Mouse (Mus musculus) heart, adult 2 months (tissue): Measurements from ENCODE around the gene Mpdu1. TPM values are rescaled to one million over a fixed set of nuclear protein-coding genes. Genes with fewer than 3 reads are reported as not detected.
"Not testable (repeated sequence)": the region's sequence is repeated elsewhere in the genome, so short reads cannot be mapped to it uniquely, and the experiment has no call there.

Source experiments
- DNase-seq, 2 experiments: peaks; one replicate each; pipeline ENCODE4 v3.0.0; 2021
- H3K27ac ChIP-seq: fragments of 200-600 bp; 2 replicates; pipeline ENCODE4 v1.8.1; 2022
- H3K27me3 ChIP-seq: fragments of 200-500 bp; 2 replicates; pipeline ENCODE4 v1.6.1; 2012; ENCODE audit warnings: mild to moderate bottlenecking, low read length, inconsistent platforms, mixed read lengths; ENCODE audit not compliant: control insufficient read depth, insufficient read depth
- H3K36me3 ChIP-seq: fragments of 200-500 bp; 2 replicates; pipeline ENCODE4 v1.6.1; 2012; ENCODE audit warnings: low read length, inconsistent platforms; ENCODE audit not compliant: control insufficient read depth, insufficient read depth
- H3K4me1 ChIP-seq: fragments of 200-500 bp; 2 replicates; pipeline ENCODE4 v1.6.1; 2011; ENCODE audit warnings: low read length; ENCODE audit not compliant: control insufficient read depth, insufficient read depth
- H3K4me3 ChIP-seq: fragments of 200-600 bp; 2 replicates; pipeline ENCODE4 v1.8.1; 2022
- H3K79me2 ChIP-seq: fragments of 200-500 bp; replicated peaks from 2 replicates; pipeline ENCODE4 v1.6.1; 2012; ENCODE audit warnings: mild to moderate bottlenecking, inconsistent platforms, low read length, moderate library complexity, mixed read lengths; ENCODE audit not compliant: control insufficient read depth, insufficient read depth
- H3K9ac ChIP-seq: fragments of 200-500 bp; 2 replicates; pipeline ENCODE4 v1.6.1; 2012; ENCODE audit warnings: low read depth, mild to moderate bottlenecking, control low read depth, inconsistent platforms, low read length, mixed read lengths
- CTCF ChIP-seq: fragments of 200-600 bp; IDR thresholded peaks from 2 replicates; pipeline ENCODE4 v1.8.1; 2022; ENCODE audit warnings: antibody characterized with exemption, mild to moderate bottlenecking, moderate library complexity
- EP300 ChIP-seq: fragments of 200-500 bp; IDR thresholded peaks from 2 replicates; pipeline ENCODE4 v1.6.1; 2011; ENCODE audit warnings: low read depth, low read length, control low read depth; ENCODE audit not compliant: insufficient read depth
- POLR2A ChIP-seq: fragments of 200-500 bp; IDR thresholded peaks from 2 replicates; pipeline ENCODE4 v1.6.1; 2011; ENCODE audit warnings: mild to moderate bottlenecking, low read depth, low read length, control low read depth; ENCODE audit not compliant: insufficient read depth
- WGBS: fragments of 180-500 bp; shearing (Covaris S2); methylation state at CpG from one replicate; pipeline ENCODE4 v1.1.7; 2018; 5-methylcytosine and 5-hydroxymethylcytosine counted together
- intact Hi-C: fragments of 180-260 bp; cut with DNase I; formaldehyde crosslinking; loops from one replicate; pipeline ENCODE4 v1.15.1; 2025
- polyA plus RNA-seq: library from polyadenylated mRNA; depleted of rRNA; stranded (reverse); fragments of >200 nt; gene quantifications from 2 replicates; pipeline ENCODE4 v1.2.3, GENCODE M21; 2012
- total RNA-seq, 2 experiments: library from RNA; stranded (reverse); gene quantifications; 2 replicates each; pipeline ENCODE4 v1.2.3; 2021

Mpdu1 gene
- total and polyA plus RNA-seq, 3 experiments = 13.7 to 40.8 (median 14.2) TPM

- no peak for TF ChIP-seq POLR2A
- no peak for TF ChIP-seq CTCF
- no peak for TF ChIP-seq EP300
- no peak for DNase-seq
- intact Hi-C loops = no loop called here
- Histone ChIP-seq H3K4me3 (peak overlapping the region; percentile 79), H3K36me3 (no peaks in the 10 kb centered on the region), H3K79me2 (no peaks in the 10 kb centered on the region), H3K4me1 (peaks cover 1% of the 10 kb centered on the region; the same call in 1 of the 2 replicates), H3K9ac (peak overlapping the region; percentile 67), H3K27me3 (no peaks in the 10 kb centered on the region), H3K27ac (peak overlapping the region; percentile 86)
- WGBS = 23% methylated on average over 6 of the region's 6 CpGs
Measured at GRCm38 (mm10) chr11:69622406-69622805, 40.0 kb downstream of the Mpdu1 start.

GRCm38 (mm10) chr11:69621571-69622268 lies 40.7 kb downstream of the Mpdu1 start, which contains the start of gene Sat2:
Gene Sat2, plus strand, starts transcription at chr11:69622024.
- Histone ChIP-seq H3K4me1 (peaks cover 1% of the 10 kb centered on the region; the same call in 1 of the 2 replicates), H3K4me3 (peak within 1 kb of the TSS; percentile 79), H3K9ac (peak within 1 kb of the TSS; percentile 67), H3K27ac (peak within 1 kb of the TSS; percentile 86), H3K79me2 (no peaks in the 10 kb centered on the region), H3K36me3 (no peaks in the 10 kb centered on the region), H3K27me3 (no peaks in the 10 kb centered on the region)
- DNase-seq = peak; percentile 70 to 75
- 1% methylated on average over 20 of the region's 20 CpGs for WGBS
- TF ChIP-seq CTCF (no peak), POLR2A (peak; percentile 65), EP300 (no peak)
- intact Hi-C loops = no loop called here

- Histone ChIP-seq H3K9ac (no peak overlapping the region), H3K27me3 (no peaks in the 10 kb centered on the region), H3K36me3 (no peaks in the 10 kb centered on the region), H3K4me1 (peaks cover 1% of the 10 kb centered on the region; the same call in 1 of the 2 replicates), H3K79me2 (no peaks in the 10 kb centered on the region), H3K4me3 (no peak overlapping the region), H3K27ac (no peak overlapping the region)
- WGBS = 74% methylated on average over 7 of the region's 7 CpGs
- intact Hi-C loops = no loop called here
- no peak for DNase-seq
- TF ChIP-seq POLR2A (no peak), EP300 (no peak), CTCF (no peak)
Measured at GRCm38 (mm10) chr11:69620394-69621081, 41.9 kb downstream of the Mpdu1 start.

- intact Hi-C loops = no loop called here
- Histone ChIP-seq H3K27ac (no peak within 1 kb of the TSS), H3K27me3 (no peaks in the 10 kb centered on the region), H3K36me3 (no peaks in the 10 kb centered on the region), H3K79me2 (no peaks in the 10 kb centered on the region), H3K4me1 (peaks cover 3% of the 10 kb centered on the region; the same call in 1 of the 2 replicates), H3K9ac (no peak within 1 kb of the TSS), H3K4me3 (no peak within 1 kb of the TSS)
- no peak for DNase-seq
- 50% methylated on average over 5 of the region's 5 CpGs for WGBS
- TF ChIP-seq POLR2A (no peak), CTCF (no peak), EP300 (no peak)
Measured at GRCm38 (mm10) chr11:69617805-69618204, 44.6 kb downstream of the Mpdu1 start, which contains the start of gene Shbg. Gene Shbg, minus strand, starts transcription at chr11:69617905.

GRCm38 (mm10) chr11:69616781-69617180 lies 45.7 kb downstream of the Mpdu1 start:
- Histone ChIP-seq H3K4me1 (peaks cover 3% of the 10 kb centered on the region; the same call in 1 of the 2 replicates), H3K9ac (no peak overlapping the region), H3K27me3 (no peaks in the 10 kb centered on the region), H3K27ac (no peak overlapping the region), H3K36me3 (no peaks in the 10 kb centered on the region), H3K79me2 (no peaks in the 10 kb centered on the region), H3K4me3 (no peak overlapping the region)
- DNase-seq = no peak
- WGBS = 39% methylated on average over 10 of the region's 10 CpGs
- intact Hi-C loops = no loop called here
- no peak for TF ChIP-seq EP300
- no peak for TF ChIP-seq CTCF
- TF ChIP-seq POLR2A = no peak

GRCm38 (mm10) chr11:69614257-69614588 lies 48.2 kb downstream of the Mpdu1 start:
- not testable (repeated sequence) for DNase-seq, H3K27me3 ChIP-seq, H3K4me1 ChIP-seq, H3K4me3 ChIP-seq, H3K27ac ChIP-seq, H3K79me2 ChIP-seq, H3K36me3 ChIP-seq
- 43% methylated on average over 11 of the region's 11 CpGs for WGBS
- peak overlapping the region; percentile 36; the same call in 1 of the 2 replicates for H3K9ac ChIP-seq
- intact Hi-C loops = loop anchor here (1.0 kb wide), 2 partner anchors 35 to 68 kb away; no protein-coding TSS in a partner anchor
